Mouse (Mus musculus) lung, adult 2 months (tissue): ENCODE data around the gene Shisa9. TPM values are rescaled to one million over a fixed set of nuclear protein-coding genes. Genes with fewer than 3 reads are reported as not detected.
"Not testable (repeated sequence)": the region's sequence is repeated elsewhere in the genome, so short reads cannot be mapped to it uniquely, and the experiment has no call there.

Experiments used
- DNase-seq: peaks from one replicate; pipeline ENCODE4 v3.0.0; 2022
- H3K4me1 ChIP-seq: fragments of 200-500 bp; 2 replicates; pipeline ENCODE4 v1.6.1; 2011; ENCODE audit warnings: low read length; ENCODE audit not compliant: control insufficient read depth, insufficient read depth
- H3K4me3 ChIP-seq: fragments of 200-500 bp; replicated peaks from 2 replicates; pipeline ENCODE3; 2011; ENCODE audit warnings: low read depth, mild to moderate bottlenecking, control low read depth, low read length; ENCODE audit errors: extremely low read depth
- CTCF ChIP-seq: fragments of 200-500 bp; IDR thresholded peaks from 2 replicates; pipeline ENCODE4 v1.5.1; 2011; ENCODE audit warnings: mild to moderate bottlenecking, low read length, control low read depth; ENCODE audit not compliant: insufficient read depth
- POLR2A ChIP-seq: fragments of 200-500 bp; IDR thresholded peaks from 2 replicates; pipeline ENCODE4 v1.6.1; 2011; ENCODE audit warnings: low read depth, mild to moderate bottlenecking, control low read depth, low read length, borderline replicate concordance; ENCODE audit errors: extremely low read depth
- WGBS: fragments of 180-500 bp; shearing (Covaris S2); methylation state at CpG from one replicate; pipeline ENCODE4 v1.1.7; 2018; 5-methylcytosine and 5-hydroxymethylcytosine counted together
- polyA plus RNA-seq: library from polyadenylated mRNA; depleted of rRNA; stranded (reverse); fragments of >200 nt; gene quantifications from 2 replicates; pipeline ENCODE4 v1.2.3, GENCODE M21; 2012; rRNA removed

Shisa9 gene
- polyA plus RNA-seq = 0.70 and 0.86 TPM in 2 replicates

DNA sequence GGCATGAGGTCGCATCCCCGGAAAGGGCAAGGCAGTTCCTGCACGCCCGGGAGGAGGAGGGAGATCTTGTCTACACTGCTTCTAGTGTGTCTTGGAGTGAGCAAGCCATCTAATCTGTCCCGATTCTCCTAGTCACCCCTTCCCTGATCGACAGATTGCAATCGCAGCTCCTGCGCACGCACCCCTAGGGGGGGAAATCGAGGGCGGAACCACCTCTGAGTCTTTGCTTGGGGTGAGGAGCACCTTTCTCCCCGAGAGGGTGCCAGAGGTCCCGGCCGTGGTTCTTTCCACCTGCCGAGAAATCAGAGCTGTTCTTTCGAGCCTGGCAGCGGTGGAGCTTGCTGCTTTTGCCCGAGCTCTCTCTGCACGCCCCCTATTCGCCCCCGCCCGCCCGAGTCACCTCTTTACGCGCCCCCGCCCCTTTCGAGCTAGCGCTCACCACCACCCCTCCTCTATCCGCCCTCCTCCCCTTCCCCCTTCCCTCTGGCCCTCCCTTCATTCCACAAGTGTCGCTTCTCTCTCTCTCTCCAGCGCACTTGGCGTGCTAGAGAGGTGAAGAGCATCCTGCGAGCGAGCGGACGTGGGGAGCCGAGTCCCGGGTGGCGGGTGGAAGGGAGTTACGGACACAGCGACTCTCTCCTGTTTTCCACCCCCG lies at the start of gene Shisa9:
TSS of gene Shisa9 (plus strand) at position 498 of the 655 bp plus-strand sequence.
- WGBS = 2% methylated on average over 42 of the region's 42 CpGs
- TF ChIP-seq POLR2A (no peak), CTCF (no peak)
- Histone ChIP-seq H3K4me1 (peaks cover 3% of the 10 kb centered on the region), H3K4me3 (peak within 1 kb of the TSS; percentile 44)
- no peak for DNase-seq

DNA sequence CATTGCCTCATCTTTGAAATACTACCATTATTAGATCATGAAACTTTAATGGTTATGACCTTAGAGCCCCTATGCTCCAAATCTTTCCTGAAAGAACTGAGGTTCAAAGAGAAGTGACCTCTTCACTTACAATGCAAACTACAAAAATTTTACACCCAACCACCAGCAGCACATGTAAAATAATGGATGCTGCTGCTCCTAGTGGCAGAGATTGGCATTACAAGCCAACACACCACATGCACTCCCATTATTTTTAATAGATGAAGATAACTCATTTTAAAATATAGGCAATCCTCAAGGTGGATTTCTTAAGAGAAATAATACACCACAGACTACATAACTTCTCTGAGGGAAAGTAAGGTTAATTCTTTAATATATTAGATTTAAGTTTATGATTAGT lies 43.4 kb upstream of the Shisa9 start:
- TF ChIP-seq CTCF = peak; percentile 40; the same call in 1 of the 2 replicates
- no peak for TF ChIP-seq POLR2A
- peak; percentile 42 for DNase-seq
- H3K4me3 ChIP-seq = no peak overlapping the region
- no peaks in the 10 kb centered on the region for H3K4me1 ChIP-seq

DNA sequence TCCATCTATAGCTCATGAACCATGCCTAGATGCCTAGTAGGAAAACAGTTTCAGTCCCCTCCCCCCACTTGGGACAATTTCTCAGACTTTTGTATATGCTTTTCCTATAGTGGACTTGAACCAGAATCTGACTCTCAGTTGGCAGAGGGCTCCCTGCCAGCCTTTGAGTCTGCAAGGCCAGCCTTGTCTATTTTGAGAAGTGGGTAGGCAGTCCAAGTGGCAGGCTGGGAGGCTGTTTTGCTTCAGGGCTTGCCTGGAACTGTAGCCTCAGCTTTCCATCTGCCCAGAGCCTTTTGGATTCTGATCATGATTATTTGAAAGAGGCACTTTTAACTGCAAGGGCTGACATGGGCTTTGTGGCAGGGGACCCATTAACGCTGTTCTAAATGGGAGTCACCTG lies 23.2 kb upstream of the Shisa9 start:
- 68% methylated on average over 1 of the region's 1 CpGs for WGBS

DNA sequence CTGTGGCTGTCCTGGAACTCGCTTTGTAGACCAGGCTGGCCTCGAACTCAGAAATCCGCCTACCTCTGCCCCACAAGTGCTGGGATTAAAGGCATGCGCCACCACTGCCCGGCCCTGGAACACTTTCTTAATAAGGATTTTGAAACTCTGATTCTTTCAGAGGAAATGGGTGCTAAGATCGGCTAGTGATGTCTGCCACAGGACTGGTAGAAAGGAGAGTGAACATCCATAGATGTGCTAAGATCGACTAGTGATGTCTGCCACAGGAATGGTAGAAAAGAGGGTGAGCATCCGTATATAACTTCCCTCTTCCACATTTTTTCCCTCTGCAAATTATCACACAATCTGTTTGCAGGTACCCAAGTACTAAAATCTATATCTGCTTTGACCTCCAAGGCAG lies 17.9 kb upstream of the Shisa9 start:
- Histone ChIP-seq H3K4me3 (no peak overlapping the region), H3K4me1 (no peaks in the 10 kb centered on the region)
- TF ChIP-seq POLR2A (no peak), CTCF (no peak)
- no peak for DNase-seq
- 87% methylated on average over 8 of the region's 8 CpGs for WGBS

More for the DNA sequence above, 23.2 kb upstream of the Shisa9 start:
- no peaks in the 10 kb centered on the region for H3K4me1 ChIP-seq
- no peak for TF ChIP-seq POLR2A
- no peak for TF ChIP-seq CTCF
- no peak for DNase-seq
- H3K4me3 ChIP-seq = no peak overlapping the region

DNA sequence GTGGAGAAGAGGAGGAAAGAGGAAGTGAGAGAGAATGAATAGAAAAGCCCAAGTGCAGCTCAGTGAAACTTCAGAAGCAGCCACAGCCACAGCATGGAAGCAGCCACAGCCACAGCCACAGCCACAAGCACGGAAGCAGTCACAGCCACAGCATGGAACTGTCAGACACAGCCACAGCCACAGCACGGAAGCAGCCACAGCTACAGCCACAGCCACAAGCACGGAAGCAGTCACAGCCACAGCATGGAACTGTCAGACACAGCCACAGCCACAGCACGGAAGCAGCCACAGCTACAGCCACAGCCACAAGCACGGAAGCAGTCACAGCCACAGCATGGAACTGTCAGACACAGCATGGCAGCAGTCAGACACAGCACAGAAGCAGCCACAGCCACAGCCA lies 17.1 kb upstream of the Shisa9 start:
- not testable (repeated sequence) for H3K4me1 ChIP-seq, H3K4me3 ChIP-seq, DNase-seq
- WGBS = 71% methylated on average over 4 of the region's 5 CpGs

DNA sequence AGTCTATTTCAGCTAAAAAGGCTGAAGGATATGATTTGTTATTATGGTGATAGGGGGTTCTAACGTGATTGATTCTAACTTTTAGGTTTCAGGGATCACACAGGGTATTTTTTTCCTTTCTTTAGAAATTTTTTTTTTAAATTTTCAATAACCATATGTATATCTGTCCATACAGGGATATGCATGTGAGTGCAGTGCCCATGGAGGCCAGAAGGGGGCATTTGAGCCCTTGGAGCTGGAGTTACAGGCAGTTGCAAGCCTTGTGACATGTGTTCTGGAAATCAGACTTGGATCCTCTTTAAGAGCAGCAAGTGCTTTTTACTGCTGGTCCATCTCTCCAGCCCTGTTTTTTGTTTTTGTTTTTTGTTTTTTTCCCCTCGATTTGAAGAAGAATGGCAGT lies 16.3 kb upstream of the Shisa9 start:
- Histone ChIP-seq H3K4me1 (no peaks in the 10 kb centered on the region), H3K4me3 (no peak overlapping the region)
- no peak for DNase-seq
- TF ChIP-seq POLR2A (no peak), CTCF (no peak)
- WGBS = 64% methylated on average over 2 of the region's 2 CpGs

DNA sequence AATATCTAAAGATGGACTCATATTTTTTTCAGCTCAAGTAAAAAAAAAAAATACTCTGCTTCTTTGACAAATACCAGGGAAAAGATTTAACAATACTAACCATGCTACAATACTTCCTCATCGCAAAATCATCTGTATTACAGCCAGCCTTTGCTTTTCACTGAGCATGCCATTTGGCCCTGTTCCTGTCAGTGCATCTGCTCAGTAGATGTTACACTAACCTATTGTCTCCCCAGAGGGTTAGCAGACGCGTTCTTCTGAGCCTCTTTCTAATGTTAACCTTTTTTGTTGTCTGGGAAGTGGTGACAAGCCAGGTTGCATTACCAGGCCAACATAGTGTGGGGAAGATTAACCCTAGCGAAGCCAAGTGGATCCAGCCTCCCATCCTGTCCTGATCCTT lies 10.2 kb upstream of the Shisa9 start:
- WGBS = 55% methylated on average over 4 of the region's 4 CpGs
- no peak for DNase-seq
- Histone ChIP-seq H3K4me3 (no peak overlapping the region), H3K4me1 (no peaks in the 10 kb centered on the region)
- TF ChIP-seq CTCF (no peak), POLR2A (no peak)

DNA sequence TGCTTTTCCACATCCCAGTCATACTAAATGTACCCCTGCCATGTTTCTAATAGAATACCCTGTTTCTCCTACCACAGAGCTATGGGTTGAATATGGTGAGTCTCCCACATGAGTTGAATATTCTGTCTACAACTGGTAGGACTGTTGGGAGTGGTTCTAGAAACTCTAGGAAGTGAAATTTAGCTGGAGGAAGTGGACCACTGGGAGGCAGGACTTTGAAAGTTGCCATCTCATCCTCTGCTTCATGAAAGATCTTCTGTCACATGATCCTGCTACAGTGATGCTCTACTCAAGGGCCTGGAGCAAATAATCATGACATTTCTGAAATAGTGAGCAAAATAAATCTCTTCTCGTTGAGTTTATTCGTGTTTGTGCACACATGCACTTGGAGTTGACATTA lies 7.2 kb upstream of the Shisa9 start:
- 76% methylated on average over 2 of the region's 2 CpGs for WGBS
- Histone ChIP-seq H3K4me1 (no peaks in the 10 kb centered on the region), H3K4me3 (no peak overlapping the region)
- TF ChIP-seq CTCF (no peak), POLR2A (no peak)
- no peak for DNase-seq

DNA sequence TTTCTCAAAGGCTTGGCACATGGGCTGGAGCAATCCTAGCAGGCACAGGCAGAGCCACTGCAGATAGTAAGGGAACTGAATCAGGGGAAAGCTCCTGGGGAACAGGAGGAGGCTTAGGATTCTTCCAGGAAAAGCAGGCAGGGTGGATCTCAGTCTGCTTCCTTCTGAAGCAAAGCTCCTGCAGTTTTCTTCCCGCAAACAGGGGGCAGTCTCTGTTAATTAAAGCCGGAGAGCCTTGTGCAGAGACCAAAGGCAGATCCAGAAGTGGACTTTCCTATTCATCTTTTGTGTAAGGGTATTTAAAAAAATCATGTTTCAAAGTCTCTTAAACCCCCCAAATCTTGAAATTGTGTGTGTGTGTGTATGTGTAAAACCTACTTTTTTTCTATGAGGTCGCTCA lies 3.1 kb upstream of the Shisa9 start:
- whole genome bisulfite sequencing = 19% methylated on average over 3 of the region's 3 CpGs
- H3K4me1 ChIP-seq = peaks cover 3% of the 10 kb centered on the region
- TF ChIP-seq CTCF = 0 out of 2 replicates have a peak, but pooled peaks have one; percentile 9
- TF ChIP-seq POLR2A = no peak
- DNase-seq = no peak
- no peak overlapping the region for H3K4me3 ChIP-seq

DNA sequence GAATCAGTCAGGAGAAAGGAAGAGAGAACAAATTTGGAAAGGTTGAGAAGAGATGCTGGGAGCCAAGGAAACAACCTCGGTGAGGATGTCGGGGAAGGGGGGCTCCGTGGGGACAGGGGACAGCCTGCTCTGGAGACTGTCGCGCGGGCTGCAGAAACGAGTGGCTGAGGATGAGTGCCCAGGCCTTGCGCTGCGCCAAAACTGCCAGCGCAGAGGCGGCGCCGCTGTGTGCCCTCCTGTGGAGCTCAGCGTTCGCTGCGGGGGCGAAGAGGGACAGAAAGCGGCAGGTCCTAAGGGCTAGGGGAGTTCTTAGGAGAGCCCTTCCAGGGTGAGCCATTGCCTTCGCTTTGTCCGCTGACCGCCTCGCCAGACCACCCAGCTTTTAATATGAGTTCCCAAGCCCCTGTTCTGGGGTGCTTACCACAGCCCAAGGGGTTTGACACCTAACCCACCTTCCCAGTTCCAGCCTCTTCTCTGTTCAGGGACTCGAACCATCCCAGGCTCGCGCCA lies 752 bp upstream of the Shisa9 start:
- TF ChIP-seq POLR2A (no peak), CTCF (no peak)
- peaks cover 3% of the 10 kb centered on the region for H3K4me1 ChIP-seq
- no peak for DNase-seq
- WGBS = 7% methylated on average over 25 of the region's 25 CpGs
- H3K4me3 ChIP-seq = no peak overlapping the region

DNA sequence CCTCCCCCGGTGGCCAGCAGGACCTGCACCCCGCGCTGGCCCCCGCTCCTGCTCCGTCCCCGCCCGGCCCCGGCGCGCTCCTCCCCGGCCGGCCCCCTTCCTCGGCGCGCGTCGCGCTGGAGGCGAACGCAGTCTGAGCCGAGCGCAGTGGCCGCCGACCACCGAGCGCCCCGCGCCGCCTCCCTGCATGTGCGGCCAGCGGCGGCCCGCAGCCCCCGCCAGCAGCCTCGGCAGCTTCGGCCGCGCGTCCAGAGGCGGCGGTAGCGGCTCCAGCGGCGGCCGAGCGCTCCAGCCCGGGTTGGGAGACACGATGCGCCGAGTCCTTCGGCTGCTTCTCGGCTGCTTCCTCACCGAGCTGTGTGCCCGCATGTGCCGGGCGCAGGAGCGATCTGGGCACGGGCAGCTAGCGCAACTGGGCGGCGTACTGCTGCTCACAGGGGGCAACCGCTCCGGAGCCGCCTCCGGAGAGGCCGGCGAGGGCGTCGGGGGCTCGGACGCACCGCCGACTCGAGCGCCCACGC lies 418 bp downstream of the Shisa9 start:
- TF ChIP-seq CTCF (no peak), POLR2A (no peak)
- DNase-seq = no peak
- under 1% methylated on average over 70 of the region's 76 CpGs for WGBS
- Histone ChIP-seq H3K4me1 (peaks cover 3% of the 10 kb centered on the region), H3K4me3 (peak overlapping the region; percentile 44)
